In the genomic region with DNA sequence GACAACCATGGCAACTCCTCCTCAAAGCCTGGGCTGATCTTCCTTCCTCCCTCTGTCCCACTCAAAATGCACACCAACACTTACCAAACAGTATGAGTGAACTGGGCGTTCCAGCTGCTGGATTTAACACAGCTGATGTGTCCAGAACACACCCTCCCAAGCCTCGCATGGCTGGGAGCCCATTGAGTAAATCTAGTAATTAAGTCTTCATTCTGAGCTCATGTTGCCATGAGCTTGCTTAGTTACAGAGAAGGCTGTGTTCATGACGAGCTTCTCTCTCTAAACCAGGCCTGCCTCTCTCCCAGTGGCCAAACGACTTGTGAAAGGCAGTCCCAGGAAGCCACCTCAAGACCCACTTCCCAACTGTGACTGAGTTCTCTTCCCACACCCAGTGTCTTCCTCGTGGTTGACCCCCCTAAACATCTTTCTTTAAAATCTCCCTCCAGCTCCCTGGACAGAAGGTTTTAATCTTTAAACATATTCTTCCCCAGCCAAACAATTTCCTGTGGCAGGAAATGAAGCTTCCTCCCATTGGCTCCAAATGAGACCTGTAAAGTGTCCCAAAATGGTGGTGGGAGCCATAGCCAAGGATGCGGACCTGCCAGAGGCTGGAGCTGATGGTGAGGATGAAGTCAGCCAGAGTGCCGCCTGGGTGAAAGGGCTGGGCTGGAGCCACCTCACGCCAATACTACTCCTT, we compare ENCODE assay signal across 10 mouse cellular contexts.
DNase-seq lines count a peak whose midpoint lies in the region; ATAC-seq lines count a peak whose summit lies in the region.
"Had no signal": no experiment of that assay in that cellular context is flagged by ENCODE, and none has a peak within 500 bp of the region (broad histone marks: within the 10 kb centered on the region; RNA-seq: fewer than 3 reads in every experiment).

No protein-coding gene starts in this region.

- no peak overlapping the region for H3K9ac ChIP-seq in embryonic facial prominence, embryonic 14.5 days (ENCODE audit: low read depth, low read length)
- no peak overlapping the region for H3K9ac ChIP-seq in stomach, embryonic 15.5 days
- H3K9ac ChIP-seq: embryonic facial prominence, embryonic 13.5 days; neural tube, embryonic 13.5 days had no signal

- no peaks in the 10 kb centered on the region for H3K9me3 ChIP-seq in embryonic facial prominence, embryonic 14.5 days (ENCODE audit: control insufficient read depth, low read length)
- no peaks in the 10 kb centered on the region for H3K9me3 ChIP-seq in embryonic facial prominence, embryonic 10.5 days
- peaks cover 4% of the 10 kb centered on the region; the same call in 1 of the 2 replicates for H3K9me3 ChIP-seq in megakaryocyte, embryonic 14.5 days
- H3K9me3 ChIP-seq in stomach, embryonic 15.5 days, result no peaks in the 10 kb centered on the region
- H3K9me3 ChIP-seq: embryonic facial prominence, embryonic 13.5 days; neural tube, embryonic 13.5 days had no signal

- no peak overlapping the region for H3K4me3 ChIP-seq in embryonic facial prominence, embryonic 14.5 days (ENCODE audit: low read depth, low read length)
- no peak overlapping the region for H3K4me3 ChIP-seq in embryonic facial prominence, embryonic 10.5 days
- H3K4me3 ChIP-seq in megakaryocyte, embryonic 14.5 days (replicated peaks), result peak overlapping the region; percentile 15
- H3K4me3 ChIP-seq in stomach, embryonic 15.5 days (replicated peaks), result no peak overlapping the region
- H3K4me3 ChIP-seq: embryonic facial prominence, embryonic 13.5 days; neural tube, embryonic 13.5 days had no signal

- H3K27me3 ChIP-seq in embryonic facial prominence, embryonic 14.5 days (replicated peaks; ENCODE audit: control insufficient read depth, insufficient read depth, low read length), result no peaks in the 10 kb centered on the region
- no peaks in the 10 kb centered on the region for H3K27me3 ChIP-seq in embryonic facial prominence, embryonic 10.5 days (replicated peaks; ENCODE audit: low read depth, poor library complexity, severe bottlenecking)
- H3K27me3 ChIP-seq in megakaryocyte, embryonic 14.5 days (replicated peaks), result no peaks in the 10 kb centered on the region
- H3K27me3 ChIP-seq in stomach, embryonic 15.5 days (replicated peaks), result no peaks in the 10 kb centered on the region
- H3K27me3 ChIP-seq: embryonic facial prominence, embryonic 13.5 days; neural tube, embryonic 13.5 days had no signal

- ATAC-seq in embryonic facial prominence, embryonic 14.5 days (ENCODE audit: low read depth), result peak; percentile 54
- ATAC-seq in megakaryocyte, adult 5-6 weeks (ENCODE audit: poor library complexity, severe bottlenecking), result no peak
- ATAC-seq in stomach, embryonic 15.5 days (ENCODE audit: insufficient read depth, low FRiP score, low read depth), result no peak

- WGBS in embryonic facial prominence, embryonic 14.5 days, result 52% methylated on average over 8 of the region's 8 CpGs
- 71% methylated on average over 8 of the region's 8 CpGs for WGBS in embryonic facial prominence, embryonic 10.5 days
- WGBS in stomach, embryonic 15.5 days, result 55% methylated on average over 8 of the region's 8 CpGs

- peaks cover 11% of the 10 kb centered on the region; the same call in 1 of the 2 replicates for H3K36me3 ChIP-seq in embryonic facial prominence, embryonic 14.5 days (ENCODE audit: control insufficient read depth, insufficient read depth, low read length)
- peaks cover 29% of the 10 kb centered on the region for H3K36me3 ChIP-seq in embryonic facial prominence, embryonic 10.5 days (replicated peaks)
- H3K36me3 ChIP-seq in megakaryocyte, embryonic 14.5 days (replicated peaks; ENCODE audit: low read length), result peaks cover 61% of the 10 kb centered on the region
- no peaks in the 10 kb centered on the region for H3K36me3 ChIP-seq in stomach, embryonic 15.5 days
- H3K36me3 ChIP-seq: neural tube, embryonic 13.5 days had no signal

- peak; percentile 87 for DNase-seq in embryonic facial prominence, embryonic 14.5 days (ENCODE audit: low spot score)
- no peak for DNase-seq in embryonic facial prominence, embryonic 10.5 days (ENCODE audit: low spot score)
- DNase-seq in heart, postnatal 25 days (ENCODE audit: low spot score), result peak; percentile 64
- no peak for DNase-seq in thymus, adult 18-20 months
- DNase-seq in retina, embryonic 14.5 days (ENCODE audit: low spot score), result no peak

- H3K4me2 ChIP-seq in embryonic facial prominence, embryonic 14.5 days (ENCODE audit: low read depth, low read length), result no peak overlapping the region
- H3K4me2 ChIP-seq in stomach, embryonic 15.5 days, result no peak overlapping the region
- H3K4me2 ChIP-seq: embryonic facial prominence, embryonic 13.5 days; neural tube, embryonic 13.5 days had no signal

- H3K27ac ChIP-seq in embryonic facial prominence, embryonic 14.5 days (replicated peaks; ENCODE audit: low read depth, low read length), result peak overlapping the region; percentile 57; the same call in 1 of the 2 replicates
- no peak overlapping the region for H3K27ac ChIP-seq in embryonic facial prominence, embryonic 10.5 days (replicated peaks)
- H3K27ac ChIP-seq in stomach, embryonic 15.5 days, result peak overlapping the region; percentile 61
- H3K27ac ChIP-seq: embryonic facial prominence, embryonic 13.5 days; neural tube, embryonic 13.5 days had no signal

- intact Hi-C loops in heart, postnatal 25 days (cut with DNase I), result no loop called here

- peaks cover 30% of the 10 kb centered on the region for H3K4me1 ChIP-seq in embryonic facial prominence, embryonic 14.5 days (ENCODE audit: control insufficient read depth, insufficient read depth, low read length)
- peaks cover 44% of the 10 kb centered on the region for H3K4me1 ChIP-seq in embryonic facial prominence, embryonic 10.5 days
- H3K4me1 ChIP-seq in megakaryocyte, embryonic 14.5 days, result peaks cover 90% of the 10 kb centered on the region
- H3K4me1 ChIP-seq in stomach, embryonic 15.5 days, result peaks cover 25% of the 10 kb centered on the region

Comparison
In these comparisons a context has a peak if more than half of its experiments do, and no peak if none do; other contexts are left out.
1. DNase-seq: peak in embryonic facial prominence, embryonic 14.5 days (single experiment) and heart, postnatal 25 days (single experiment); none in embryonic facial prominence, embryonic 10.5 days (single experiment), thymus, adult 18-20 months (0 of 2) and retina, embryonic 14.5 days (single experiment).